Mouse (Mus musculus): ENCODE data around the gene B020004J07Rik. TPM values are rescaled to one million over a fixed set of nuclear protein-coding genes. Genes with fewer than 3 reads are reported as not detected.
A peak's percentile ranks its signal among the peaks of the same experiment; 100 is the strongest.

The B020004J07Rik gene
- total and polyA plus RNA-seq, 3 experiments = not detected

- no peaks in the 10 kb centered on the region for H3K27me3 ChIP-seq (replicated peaks)
Observed at GRCm38 (mm10) chr4:101862289-101862688, 18.5 kb upstream of the B020004J07Rik start.

DNA sequence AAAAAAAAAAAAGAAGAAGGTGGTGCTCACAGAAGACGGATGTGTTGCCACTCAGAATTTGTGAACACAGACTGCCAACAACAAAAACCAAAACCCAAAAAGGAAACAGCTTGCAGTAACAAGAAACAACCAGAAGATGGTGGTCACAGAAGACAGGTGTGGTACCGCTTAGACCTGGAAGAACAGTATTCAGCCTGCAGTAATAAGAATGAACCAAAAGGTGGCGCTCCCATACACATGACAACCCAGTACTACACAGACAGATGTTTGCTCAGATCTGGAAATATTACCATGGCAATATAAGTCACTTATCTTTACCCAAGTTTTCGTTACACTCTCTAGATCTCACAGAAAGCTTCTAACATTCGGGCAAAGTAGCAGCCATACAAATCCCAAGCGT is 17.1 kb upstream of the B020004J07Rik start:
- Histone ChIP-seq H3K27me3 (replicated peaks) (no peaks in the 10 kb centered on the region), H3K4me2 (ENCODE audit: insufficient read depth, low read depth, poor library complexity, severe bottlenecking) (no peak overlapping the region), H3K27ac (ENCODE audit: insufficient read depth, low read depth) (no peak overlapping the region), H3K36me3 (replicated peaks in 1 of 2; ENCODE audit: control insufficient read depth in 1 of 2, insufficient read depth in 1 of 2, low read length in 1 of 2) (no peaks in the 10 kb centered on the region), H3K4me1 (ENCODE audit: control insufficient read depth in 1 of 2, insufficient read depth in 2 of 2) (no peaks in the 10 kb centered on the region), H3K79me2 (replicated peaks; ENCODE audit: control insufficient read depth, extremely low read depth, insufficient read depth, poor library complexity, severe bottlenecking) (no peaks in the 10 kb centered on the region), H3K4me3 (replicated peaks in 1 of 3; ENCODE audit: low read depth in 2 of 3, low read length in 2 of 3, poor library complexity in 1 of 3) (no peak overlapping the region), H3K9ac (ENCODE audit: insufficient read depth, low read depth) (no peak overlapping the region), H3K9me3 (replicated peaks; ENCODE audit: low read length) (no peaks in the 10 kb centered on the region)
- dilution Hi-C loops (cut with MboI; ENCODE audit: extremely low pct_ligation_motif_present, extremely low pct_unique_long_range_greater_than_20kb, low sequenced_read_pairs) = no loop called here
- TF ChIP-seq RAD21 (IDR thresholded peaks at IDR 0.05; ENCODE audit: low read depth, low read length) (peak; percentile 58), SMC3 (IDR thresholded peaks at IDR 0.05; ENCODE audit: low read depth, low read length) (peak; percentile 63), CTCF (conservative IDR thresholded peaks at IDR 0.05 in 1 of 2, IDR thresholded peaks at IDR 0.05 in 1 of 2; ENCODE audit: low read depth in 2 of 2, low read length in 2 of 2) (peak; percentile 79 to 95), UBTF (IDR thresholded peaks at IDR 0.05; ENCODE audit: low read depth, low read length) (no peak)
- in situ Hi-C loops (cut with MboI; ENCODE audit: low pct_ligation_motif_present, low pct_unique_long_range_greater_than_20kb, low sequenced_read_pairs) = no loop called here
- DNase-seq (ENCODE audit: extremely low read depth) = peak; percentile 76

More at GRCm38 (mm10) chr4:101862289-101862688, 18.5 kb upstream of the B020004J07Rik start:
- Histone ChIP-seq H3K4me3 (replicated peaks in 1 of 3; ENCODE audit: low read depth in 2 of 3, low read length in 2 of 3, poor library complexity in 1 of 3) (no peak overlapping the region), H3K9me3 (replicated peaks; ENCODE audit: low read length) (no peaks in the 10 kb centered on the region), H3K4me1 (ENCODE audit: control insufficient read depth in 1 of 2, insufficient read depth in 2 of 2) (no peaks in the 10 kb centered on the region), H3K36me3 (replicated peaks in 1 of 2; ENCODE audit: control insufficient read depth in 1 of 2, insufficient read depth in 1 of 2, low read length in 1 of 2) (no peaks in the 10 kb centered on the region), H3K79me2 (replicated peaks; ENCODE audit: control insufficient read depth, extremely low read depth, insufficient read depth, poor library complexity, severe bottlenecking) (no peaks in the 10 kb centered on the region), H3K27ac (ENCODE audit: insufficient read depth, low read depth) (no peak overlapping the region), H3K9ac (ENCODE audit: insufficient read depth, low read depth) (no peak overlapping the region), H3K4me2 (ENCODE audit: insufficient read depth, low read depth, poor library complexity, severe bottlenecking) (no peak overlapping the region)
- TF ChIP-seq BHLHE40 (IDR thresholded peaks at IDR 0.05; ENCODE audit: low read depth, low read length) (no peak), NRF1 (IDR thresholded peaks at IDR 0.05; ENCODE audit: low read depth, low read length) (no peak)
- in situ Hi-C loops (cut with MboI; ENCODE audit: low pct_ligation_motif_present, low pct_unique_long_range_greater_than_20kb, low sequenced_read_pairs) (no loop called here), dilution Hi-C loops (cut with MboI; ENCODE audit: extremely low pct_ligation_motif_present, extremely low pct_unique_long_range_greater_than_20kb, low sequenced_read_pairs) (no loop called here)
- no peak for DNase-seq (ENCODE audit: extremely low read depth)

GRCm38 (mm10) chr4:101850908-101851307 is 7.1 kb upstream of the B020004J07Rik start:
- Histone ChIP-seq H3K79me2 (replicated peaks; ENCODE audit: control insufficient read depth, extremely low read depth, insufficient read depth, poor library complexity, severe bottlenecking) (no peaks in the 10 kb centered on the region), H3K4me1 (ENCODE audit: control insufficient read depth in 1 of 2, insufficient read depth in 2 of 2) (no peaks in the 10 kb centered on the region), H3K4me2 (ENCODE audit: insufficient read depth, low read depth, poor library complexity, severe bottlenecking) (no peak overlapping the region), H3K9me3 (replicated peaks; ENCODE audit: low read length) (peaks cover 15% of the 10 kb centered on the region), H3K27ac (ENCODE audit: insufficient read depth, low read depth) (no peak overlapping the region), H3K36me3 (replicated peaks in 1 of 2; ENCODE audit: control insufficient read depth in 1 of 2, insufficient read depth in 1 of 2, low read length in 1 of 2) (no peaks in the 10 kb centered on the region), H3K9ac (ENCODE audit: insufficient read depth, low read depth) (no peak overlapping the region), H3K27me3 (replicated peaks) (no peaks in the 10 kb centered on the region), H3K4me3 (replicated peaks in 1 of 3; ENCODE audit: low read depth in 2 of 3, low read length in 2 of 3, poor library complexity in 1 of 3) (no peak overlapping the region)
- TF ChIP-seq RAD21 (IDR thresholded peaks at IDR 0.05; ENCODE audit: low read depth, low read length) (no peak), SMC3 (IDR thresholded peaks at IDR 0.05; ENCODE audit: low read depth, low read length) (no peak), MAZ (IDR thresholded peaks at IDR 0.05; ENCODE audit: low read depth, low read length) (no peak)
- in situ Hi-C loops (cut with MboI; ENCODE audit: low pct_ligation_motif_present, low pct_unique_long_range_greater_than_20kb, low sequenced_read_pairs) = no loop called here
- dilution Hi-C loops (cut with MboI; ENCODE audit: extremely low pct_ligation_motif_present, extremely low pct_unique_long_range_greater_than_20kb, low sequenced_read_pairs) = no loop called here
- DNase-seq (ENCODE audit: extremely low read depth) = no peak

Other genes starting within 250 kb of the B020004J07Rik start
- gene Leprot, start 196.3 kb downstream of the B020004J07Rik start, total RNA-seq (2012; rRNA removed) = 17.6 and 19.9 TPM in 2 replicates
- 24.2 and 24.9 TPM in 2 replicates for gene Leprot, start 196.3 kb downstream of the B020004J07Rik start, total RNA-seq (2014; rRNA removed)
- gene Leprot, start 196.3 kb downstream of the B020004J07Rik start, polyA plus RNA-seq (2012; ENCODE audit: insufficient read length, low read depth) = 26.6 and 29.2 TPM in 2 replicates
- not detected in 2 replicates for gene Lepr, start 126.6 kb downstream of the B020004J07Rik start, total RNA-seq (2012; rRNA removed)
- gene Lepr, start 126.6 kb downstream of the B020004J07Rik start, total RNA-seq (2014; rRNA removed) = not detected in 2 replicates
- 0.04 TPM in 1 of 2 replicates, not detected in the other for gene Lepr, start 126.6 kb downstream of the B020004J07Rik start, polyA plus RNA-seq (2012; ENCODE audit: insufficient read length, low read depth)
- gene C130073F10Rik, start 49.8 kb upstream of the B020004J07Rik start, total RNA-seq (2012; rRNA removed) = not detected in 2 replicates
- not detected in 2 replicates for gene C130073F10Rik, start 49.8 kb upstream of the B020004J07Rik start, total RNA-seq (2014; rRNA removed)
- gene C130073F10Rik, start 49.8 kb upstream of the B020004J07Rik start, polyA plus RNA-seq (2012; ENCODE audit: insufficient read length, low read depth) = not detected in 2 replicates
- gene Gm12800, start 65.1 kb upstream of the B020004J07Rik start, total RNA-seq (2012; rRNA removed) = not detected in 2 replicates
- gene Gm12800, start 65.1 kb upstream of the B020004J07Rik start, total RNA-seq (2014; rRNA removed) = not detected in 2 replicates
- not detected in 2 replicates for gene Gm12800, start 65.1 kb upstream of the B020004J07Rik start, polyA plus RNA-seq (2012; ENCODE audit: insufficient read length, low read depth)
- 0.08 TPM in 1 of 2 replicates, not detected in the other for gene Gm12794, start 96.4 kb upstream of the B020004J07Rik start, total RNA-seq (2012; rRNA removed)
- gene Gm12794, start 96.4 kb upstream of the B020004J07Rik start, total RNA-seq (2014; rRNA removed) = not detected in 2 replicates
- gene Gm12794, start 96.4 kb upstream of the B020004J07Rik start, polyA plus RNA-seq (2012; ENCODE audit: insufficient read length, low read depth) = not detected in 2 replicates
- gene Gm12790, start 137.0 kb upstream of the B020004J07Rik start, total RNA-seq (2012; rRNA removed) = not detected in 2 replicates
- not detected in 2 replicates for gene Gm12790, start 137.0 kb upstream of the B020004J07Rik start, total RNA-seq (2014; rRNA removed)
- not detected in 2 replicates for gene Gm12790, start 137.0 kb upstream of the B020004J07Rik start, polyA plus RNA-seq (2012; ENCODE audit: insufficient read length, low read depth)
- not detected in 2 replicates for gene Gm12789, start 142.6 kb upstream of the B020004J07Rik start, total RNA-seq (2012; rRNA removed)
- gene Gm12789, start 142.6 kb upstream of the B020004J07Rik start, total RNA-seq (2014; rRNA removed) = not detected in 2 replicates
- gene Gm12789, start 142.6 kb upstream of the B020004J07Rik start, polyA plus RNA-seq (2012; ENCODE audit: insufficient read length, low read depth) = not detected in 2 replicates
- gene Pde4b, start 243.5 kb upstream of the B020004J07Rik start, total RNA-seq (2012; rRNA removed) = 14.6 and 24.2 TPM in 2 replicates
- 21.8 and 22.8 TPM in 2 replicates for gene Pde4b, start 243.5 kb upstream of the B020004J07Rik start, total RNA-seq (2014; rRNA removed)
- 8.9 and 9.6 TPM in 2 replicates for gene Pde4b, start 243.5 kb upstream of the B020004J07Rik start, polyA plus RNA-seq (2012; ENCODE audit: insufficient read length, low read depth)